Mouse (Mus musculus) embryonic facial prominence, embryonic 14.5 days (tissue): ENCODE measurements around the gene Fam155a. TPM values are rescaled to one million over a fixed set of nuclear protein-coding genes. Genes with fewer than 3 reads are reported as not detected.

Experiments used
- ATAC-seq: fragments of 200-750 bp; cut with Nextera tagmentation; 2 replicates; pipeline ENCODE4 v1.8.0; 2017; ENCODE audit warnings: low read depth, moderate number of reproducible peaks, moderate TSS enrichment
- DNase-seq: peaks from one replicate; pipeline ENCODE4 v3.0.0-alpha.2; 2015; ENCODE audit warnings: low spot score
- H3K27ac ChIP-seq: fragments of 300-500 bp; sonication (generic); replicated peaks from 2 replicates; pipeline ENCODE4 v1.5.1; 2014; ENCODE audit warnings: low read depth, mild to moderate bottlenecking, low read length, moderate library complexity
- H3K27me3 ChIP-seq: fragments of 300-500 bp; sonication (generic); replicated peaks from 2 replicates; pipeline ENCODE4 v1.6.1; 2014; ENCODE audit warnings: low read length; ENCODE audit not compliant: control insufficient read depth, insufficient read depth
- H3K36me3 ChIP-seq: fragments of 300-500 bp; sonication (generic); 2 replicates; pipeline ENCODE4 v1.6.1; 2014; ENCODE audit warnings: low read length, mixed read lengths; ENCODE audit not compliant: control insufficient read depth, insufficient read depth
- H3K4me1 ChIP-seq: fragments of 300-500 bp; sonication (generic); 2 replicates; pipeline ENCODE4 v1.6.1; 2014; ENCODE audit warnings: antibody characterized with exemption, low read length; ENCODE audit not compliant: control insufficient read depth, insufficient read depth
- H3K4me2 ChIP-seq: fragments of 300-500 bp; sonication (generic); 2 replicates; pipeline ENCODE4 v1.6.1; 2014; ENCODE audit warnings: low read depth, mild to moderate bottlenecking, low read length, moderate library complexity, mixed read lengths
- H3K4me3 ChIP-seq: fragments of 300-500 bp; sonication (generic); 2 replicates; pipeline ENCODE4 v1.5.1; 2014; ENCODE audit warnings: low read depth, mild to moderate bottlenecking, low read length
- H3K9ac ChIP-seq: fragments of 300-500 bp; sonication (generic); 2 replicates; pipeline ENCODE4 v1.6.1; 2014; ENCODE audit warnings: low read depth, mild to moderate bottlenecking, low read length, moderate library complexity, mixed read lengths
- H3K9me3 ChIP-seq: fragments of 300-500 bp; sonication (generic); 2 replicates; pipeline ENCODE4 v1.6.1; 2016; ENCODE audit warnings: low read length; ENCODE audit not compliant: control insufficient read depth
- WGBS: fragments of 180-500 bp; shearing (Covaris S2); extraction: QIAGEN DNeasy Blood & Tissue Kit; methylation state at CpG from one replicate; pipeline ENCODE4 v1.1.7; 2014; 5-methylcytosine and 5-hydroxymethylcytosine counted together
- polyA plus RNA-seq: library from polyadenylated mRNA; unstranded; fragments of >200 nt; fragmentation: Nextera tagmentation; extraction: Ambion mirVana; gene quantifications from 2 replicates; pipeline ENCODE4 v1.2.1, GENCODE M21; 2014

The Fam155a gene
- polyA plus RNA-seq, 1 experiment from 2014 or later: 1.0 TPM

GRCm38 (mm10) chr8:9248109-9248821 is 522.7 kb downstream of the Fam155a start:
- 63% methylated on average over 17 of the region's 17 CpGs for WGBS
- no peak overlapping the region for H3K9ac ChIP-seq

GRCm38 (mm10) chr8:9245994-9246393 is 525.0 kb downstream of the Fam155a start:
- WGBS: 30% methylated on average over 5 of the region's 5 CpGs
- Histone ChIP-seq H3K9me3 (no peaks in the 10 kb centered on the region), H3K27ac (no peak overlapping the region), H3K36me3 (no peaks in the 10 kb centered on the region), H3K9ac (no peak overlapping the region), H3K4me2 (no peak overlapping the region), H3K27me3 (no peaks in the 10 kb centered on the region), H3K4me1 (no peaks in the 10 kb centered on the region), H3K4me3 (no peak overlapping the region)
- ATAC-seq: no peak
- no peak for DNase-seq

More at GRCm38 (mm10) chr8:9248109-9248821, 522.7 kb downstream of the Fam155a start:
- Histone ChIP-seq H3K27me3 (no peaks in the 10 kb centered on the region), H3K4me1 (no peaks in the 10 kb centered on the region), H3K36me3 (no peaks in the 10 kb centered on the region), H3K27ac (no peak overlapping the region), H3K9me3 (no peaks in the 10 kb centered on the region), H3K4me2 (no peak overlapping the region), H3K4me3 (no peak overlapping the region)
- ATAC-seq (no peak), DNase-seq (no peak)

GRCm38 (mm10) chr8:9240996-9241395 is 530.0 kb downstream of the Fam155a start:
- DNase-seq (no peak), ATAC-seq (no peak)
- H3K27ac ChIP-seq: no peak overlapping the region
- H3K36me3 ChIP-seq: no peaks in the 10 kb centered on the region
- H3K9ac ChIP-seq: no peak overlapping the region
- H3K4me2 ChIP-seq: no peak overlapping the region
- H3K4me3 ChIP-seq: no peak overlapping the region
- no peaks in the 10 kb centered on the region for H3K27me3 ChIP-seq
- WGBS: 24% methylated on average over 5 of the region's 5 CpGs
- H3K9me3 ChIP-seq: no peaks in the 10 kb centered on the region
- no peaks in the 10 kb centered on the region; the same call in 1 of the 2 replicates for H3K4me1 ChIP-seq

GRCm38 (mm10) chr8:9239741-9240140 is 531.2 kb downstream of the Fam155a start:
- no peak overlapping the region for H3K27ac ChIP-seq
- no peak overlapping the region for H3K4me2 ChIP-seq
- H3K9me3 ChIP-seq: no peaks in the 10 kb centered on the region
- 49% methylated on average over 11 of the region's 11 CpGs for WGBS
- H3K36me3 ChIP-seq: no peaks in the 10 kb centered on the region
- DNase-seq: no peak
- no peak overlapping the region for H3K4me3 ChIP-seq
- H3K27me3 ChIP-seq: no peaks in the 10 kb centered on the region
- no peak overlapping the region for H3K9ac ChIP-seq
- H3K4me1 ChIP-seq: peaks cover 6% of the 10 kb centered on the region; the same call in 1 of the 2 replicates
- ATAC-seq: no peak

- no peak for ATAC-seq
- WGBS: 75% methylated on average over 9 of the region's 9 CpGs
- peaks cover 6% of the 10 kb centered on the region; the same call in 1 of the 2 replicates for H3K4me1 ChIP-seq
- H3K4me2 ChIP-seq: no peak overlapping the region
- no peak overlapping the region for H3K9ac ChIP-seq
- H3K27ac ChIP-seq: no peak overlapping the region
- no peaks in the 10 kb centered on the region for H3K9me3 ChIP-seq
- no peak for DNase-seq
- H3K4me3 ChIP-seq: no peak overlapping the region
- no peaks in the 10 kb centered on the region for H3K36me3 ChIP-seq
- H3K27me3 ChIP-seq: no peaks in the 10 kb centered on the region
These were observed 532.0 kb downstream of the Fam155a start for GRCm38 (mm10) chr8:9238974-9239373.

GRCm38 (mm10) chr8:9233326-9233919 is 537.5 kb downstream of the Fam155a start:
- H3K9ac ChIP-seq: no peak overlapping the region
- H3K4me2 ChIP-seq: no peak overlapping the region
- H3K4me1 ChIP-seq: peaks cover 6% of the 10 kb centered on the region; the same call in 1 of the 2 replicates
- WGBS: 8% methylated on average over 12 of the region's 12 CpGs
- no peaks in the 10 kb centered on the region for H3K9me3 ChIP-seq
- ATAC-seq (peak; percentile 84), DNase-seq (peak; percentile 92)
- no peak overlapping the region for H3K4me3 ChIP-seq
- no peaks in the 10 kb centered on the region for H3K27me3 ChIP-seq
- no peak overlapping the region for H3K27ac ChIP-seq
- H3K36me3 ChIP-seq: no peaks in the 10 kb centered on the region

- H3K4me3 ChIP-seq: no peak overlapping the region
- no peaks in the 10 kb centered on the region for H3K4me1 ChIP-seq
- H3K9ac ChIP-seq: no peak overlapping the region
- WGBS: 33% methylated on average over 19 of the region's 19 CpGs
- ATAC-seq: peak; percentile 82
- H3K9me3 ChIP-seq: no peaks in the 10 kb centered on the region
- H3K27me3 ChIP-seq: no peaks in the 10 kb centered on the region
- no peak overlapping the region for H3K27ac ChIP-seq
- no peak overlapping the region for H3K4me2 ChIP-seq
- H3K36me3 ChIP-seq: no peaks in the 10 kb centered on the region
- DNase-seq: peak; percentile 79
These were observed 543.0 kb downstream of the Fam155a start for GRCm38 (mm10) chr8:9227779-9228464.

- ATAC-seq: no peak
- whole genome bisulfite sequencing: 73% methylated on average over 7 of the region's 7 CpGs
These were observed 544.2 kb downstream of the Fam155a start for GRCm38 (mm10) chr8:9226767-9227166.

More at GRCm38 (mm10) chr8:9226767-9227166, 544.2 kb downstream of the Fam155a start:
- Histone ChIP-seq H3K9me3 (no peaks in the 10 kb centered on the region), H3K9ac (no peak overlapping the region), H3K27ac (no peak overlapping the region), H3K36me3 (no peaks in the 10 kb centered on the region), H3K4me3 (no peak overlapping the region), H3K27me3 (no peaks in the 10 kb centered on the region), H3K4me2 (no peak overlapping the region), H3K4me1 (no peaks in the 10 kb centered on the region)
- DNase-seq: no peak
